Mouse (Mus musculus): ENCODE results near the gene Ccdc149. TPM values are rescaled to one million over a fixed set of nuclear protein-coding genes. Genes with fewer than 3 reads are reported as not detected.
A peak's percentile ranks its signal among the peaks of the same experiment; 100 is the strongest.

Gene Ccdc149
- total RNA-seq (2021): 1 to 10 TPM; 7.9 to 8.2 TPM
- long read RNA-seq, experiment 1, transcript Ccdc149-201 (12 exons, 3,295 nt): major isoform, 5 of 9 reads
- long read RNA-seq, experiment 1, partial matches to known transcripts: 1 of 9 reads
- long read RNA-seq, experiment 1, other reads (novel, unspliced or antisense): 3 of 9 reads
- long read RNA-seq, experiment 2, transcript Ccdc149-201 (12 exons, 3,295 nt): major isoform, 15 of 23 reads
- long read RNA-seq, experiment 2, partial matches to known transcripts: 1 of 23 reads
- long read RNA-seq, experiment 2, other reads (novel, unspliced or antisense): 7 of 23 reads

GRCm38 (mm10) chr5:52470991-52471801 lies at the start of gene Ccdc149:
TSS of gene Ccdc149 (minus strand) at chr5:52471521.
- DNase-seq (ENCODE audit: low spot score in 2 of 2): peak; percentile 16 to 39

GRCm38 (mm10) chr5:52519921-52520320 lies 48.6 kb upstream of the Ccdc149 start:
- DNase-seq (ENCODE audit: low spot score in 2 of 2): no peak

- no peak for DNase-seq (ENCODE audit: low spot score in 2 of 2)
These were observed 44.8 kb upstream of the Ccdc149 start for GRCm38 (mm10) chr5:52516072-52516476.

GRCm38 (mm10) chr5:52515246-52516021 lies 44.1 kb upstream of the Ccdc149 start:
- peak; percentile 22 to 25 for DNase-seq (ENCODE audit: low spot score in 2 of 2)

- DNase-seq (ENCODE audit: low spot score in 2 of 2): no peak
These were observed 39.8 kb upstream of the Ccdc149 start for GRCm38 (mm10) chr5:52511089-52511488.

GRCm38 (mm10) chr5:52509416-52509815 lies 38.1 kb upstream of the Ccdc149 start:
- DNase-seq (ENCODE audit: low spot score in 2 of 2): no peak

- DNase-seq (ENCODE audit: low spot score in 2 of 2): no peak
These were observed 33.3 kb upstream of the Ccdc149 start for GRCm38 (mm10) chr5:52504666-52505065.

GRCm38 (mm10) chr5:52504148-52504547 lies 32.8 kb upstream of the Ccdc149 start:
- no peak for DNase-seq (ENCODE audit: low spot score in 2 of 2)

- DNase-seq (ENCODE audit: low spot score in 2 of 2): no peak
These were observed 24.4 kb upstream of the Ccdc149 start for GRCm38 (mm10) chr5:52495671-52496070.

GRCm38 (mm10) chr5:52491496-52491895 lies 20.2 kb upstream of the Ccdc149 start:
- no peak for DNase-seq (ENCODE audit: low spot score in 2 of 2)

- no peak for DNase-seq (ENCODE audit: low spot score in 2 of 2)
These were observed 16.5 kb upstream of the Ccdc149 start for GRCm38 (mm10) chr5:52487559-52488430.

GRCm38 (mm10) chr5:52476826-52477225 lies 5.5 kb upstream of the Ccdc149 start:
- DNase-seq (ENCODE audit: low spot score in 2 of 2): no peak

GRCm38 (mm10) chr5:52476292-52476701 lies 5.0 kb upstream of the Ccdc149 start:
- peak; percentile 58 to 72 for DNase-seq (ENCODE audit: low spot score in 2 of 2)

- no peak for DNase-seq (ENCODE audit: low spot score in 2 of 2)
These were observed 2.7 kb upstream of the Ccdc149 start for GRCm38 (mm10) chr5:52473988-52474387.

- no peak for DNase-seq (ENCODE audit: low spot score in 2 of 2)
These were observed 770 bp downstream of the Ccdc149 start for GRCm38 (mm10) chr5:52470551-52470950.

GRCm38 (mm10) chr5:52467841-52468240 lies 3.5 kb downstream of the Ccdc149 start:
- no peak for DNase-seq (ENCODE audit: low spot score in 2 of 2)

- DNase-seq (ENCODE audit: low spot score in 2 of 2): no peak
These were observed 8.9 kb downstream of the Ccdc149 start for GRCm38 (mm10) chr5:52462447-52462846.

GRCm38 (mm10) chr5:52461434-52462124 lies 9.7 kb downstream of the Ccdc149 start:
- no peak for DNase-seq (ENCODE audit: low spot score in 2 of 2)

- DNase-seq (ENCODE audit: low spot score in 2 of 2): no peak
These were observed 12.0 kb downstream of the Ccdc149 start for GRCm38 (mm10) chr5:52459308-52459707.

GRCm38 (mm10) chr5:52457154-52457553 lies 14.2 kb downstream of the Ccdc149 start:
- DNase-seq (ENCODE audit: low spot score in 2 of 2): no peak

All from adrenal gland, postnatal 4 days (tissue).